Mouse (Mus musculus): ENCODE measurements around the gene Exoc3l2. TPM values are rescaled to one million over a fixed set of nuclear protein-coding genes. Genes with fewer than 3 reads are reported as not detected.

The Exoc3l2 gene
- polyA plus RNA-seq (2012; fragmentation: generic; extraction: Trizol) = not detected

- no peaks in the 10 kb centered on the region for H3K27me3 ChIP-seq (ENCODE audit: control insufficient read depth, insufficient read depth, insufficient read length)
- H3K79me2 ChIP-seq (ENCODE audit: control insufficient read depth, insufficient read depth) = no peaks in the 10 kb centered on the region
- H3K36me3 ChIP-seq (ENCODE audit: control insufficient read depth, insufficient read depth) = no peaks in the 10 kb centered on the region
- no peak within 1 kb of the TSS for H3K4me3 ChIP-seq
- no peak for TF ChIP-seq REST (IDR thresholded peaks at IDR 0.05; ENCODE audit: insufficient read depth, insufficient read length)
- TF ChIP-seq SRF (IDR thresholded peaks at IDR 0.05; ENCODE audit: control insufficient read depth, insufficient read length, low read depth) = no peak
- TF ChIP-seq MYOD1 (IDR thresholded peaks at IDR 0.05; ENCODE audit: control insufficient read depth in 1 of 3, insufficient read length in 2 of 3, low read depth in 2 of 3) = no peak
- no peak for TF ChIP-seq CEBPB (IDR thresholded peaks at IDR 0.05; ENCODE audit: insufficient read depth, poor library complexity, severe bottlenecking)
- TF ChIP-seq POLR2AphosphoS2 (IDR thresholded peaks at IDR 0.05; ENCODE audit: insufficient read length, low read depth) = no peak
- TF ChIP-seq TCF12 (IDR thresholded peaks at IDR 0.05; ENCODE audit: insufficient read depth, poor library complexity, severe bottlenecking) = no peak
- TF ChIP-seq TCF3 (IDR thresholded peaks at IDR 0.05; ENCODE audit: insufficient read length, low read depth) = no peak
- no peak for TF ChIP-seq E2F4 (IDR thresholded peaks at IDR 0.05; ENCODE audit: insufficient read depth)
- TF ChIP-seq POLR2A (IDR thresholded peaks at IDR 0.05; ENCODE audit: insufficient read length, low read depth) = no peak
- TF ChIP-seq USF1 (IDR thresholded peaks at IDR 0.05; ENCODE audit: low read depth) = no peak
- TF ChIP-seq MYOG (IDR thresholded peaks at IDR 0.05; ENCODE audit: control insufficient read depth in 1 of 3, insufficient read depth in 1 of 3, insufficient read length in 2 of 3, low read depth in 2 of 3) = no peak
- H3K4me2 ChIP-seq (ENCODE audit: low read depth) = no peak within 1 kb of the TSS
- H3ac ChIP-seq (ENCODE audit: control insufficient read depth, insufficient read length) = no peak within 1 kb of the TSS
Measured at GRCm38 (mm10) chr7:19462884-19463381, at the start of gene Exoc3l2. Exoc3l2 (plus strand) TSS chr7:19463331.

GRCm38 (mm10) chr7:19413525-19413924 is 49.6 kb upstream of the Exoc3l2 start:
- no peak overlapping the region for H3K4me2 ChIP-seq (ENCODE audit: low read depth)
- no peaks in the 10 kb centered on the region for H3K79me2 ChIP-seq (ENCODE audit: control insufficient read depth, insufficient read depth)
- no peaks in the 10 kb centered on the region for H3K36me3 ChIP-seq (ENCODE audit: control insufficient read depth, insufficient read depth)
- no peak overlapping the region for H3K4me3 ChIP-seq
- H3K27me3 ChIP-seq (ENCODE audit: control insufficient read depth, insufficient read depth, insufficient read length) = peaks cover 5% of the 10 kb centered on the region
- no peak for TF ChIP-seq POLR2AphosphoS2 (IDR thresholded peaks at IDR 0.05; ENCODE audit: insufficient read length, low read depth)
- TF ChIP-seq POLR2A (IDR thresholded peaks at IDR 0.05; ENCODE audit: insufficient read length, low read depth) = no peak
- no peak for TF ChIP-seq MYOD1 (IDR thresholded peaks at IDR 0.05; ENCODE audit: control insufficient read depth in 1 of 3, insufficient read length in 2 of 3, low read depth in 2 of 3)
- no peak for TF ChIP-seq MAX (IDR thresholded peaks at IDR 0.05; ENCODE audit: low read depth)
- TF ChIP-seq SRF (IDR thresholded peaks at IDR 0.05; ENCODE audit: control insufficient read depth, insufficient read length, low read depth) = no peak
- H3ac ChIP-seq (ENCODE audit: control insufficient read depth, insufficient read length) = no peak overlapping the region

- Histone ChIP-seq H3K36me3 (ENCODE audit: control insufficient read depth, insufficient read depth) (no peaks in the 10 kb centered on the region), H3K4me3 (no peak overlapping the region), H3K27me3 (ENCODE audit: control insufficient read depth, insufficient read depth, insufficient read length) (peaks cover 5% of the 10 kb centered on the region), H3K4me2 (ENCODE audit: low read depth) (no peak overlapping the region), H3K79me2 (ENCODE audit: control insufficient read depth, insufficient read depth) (no peaks in the 10 kb centered on the region), H3ac (ENCODE audit: control insufficient read depth, insufficient read length) (no peak overlapping the region)
- TF ChIP-seq POLR2AphosphoS2 (IDR thresholded peaks at IDR 0.05; ENCODE audit: insufficient read length, low read depth) (peak; percentile 41), MAX (IDR thresholded peaks at IDR 0.05; ENCODE audit: low read depth) (no peak)
Measured at GRCm38 (mm10) chr7:19416590-19416989, 46.5 kb upstream of the Exoc3l2 start.

- Histone ChIP-seq H3K4me3 (no peak overlapping the region), H3K27me3 (ENCODE audit: control insufficient read depth, insufficient read depth, insufficient read length) (peaks cover 5% of the 10 kb centered on the region), H3K4me2 (ENCODE audit: low read depth) (no peak overlapping the region), H3ac (ENCODE audit: control insufficient read depth, insufficient read length) (no peak overlapping the region), H3K79me2 (ENCODE audit: control insufficient read depth, insufficient read depth) (no peaks in the 10 kb centered on the region), H3K36me3 (ENCODE audit: control insufficient read depth, insufficient read depth) (no peaks in the 10 kb centered on the region)
- TF ChIP-seq MYOG (IDR thresholded peaks at IDR 0.05; ENCODE audit: control insufficient read depth in 1 of 3, insufficient read depth in 1 of 3, insufficient read length in 2 of 3, low read depth in 2 of 3) (no peak), REST (IDR thresholded peaks at IDR 0.05; ENCODE audit: insufficient read depth, insufficient read length) (no peak), MAX (IDR thresholded peaks at IDR 0.05; ENCODE audit: low read depth) (no peak), POLR2AphosphoS2 (IDR thresholded peaks at IDR 0.05; ENCODE audit: insufficient read length, low read depth) (no peak), MYOD1 (IDR thresholded peaks at IDR 0.05; ENCODE audit: control insufficient read depth in 1 of 3, insufficient read length in 2 of 3, low read depth in 2 of 3) (no peak), TCF12 (IDR thresholded peaks at IDR 0.05; ENCODE audit: insufficient read depth, poor library complexity, severe bottlenecking) (no peak), USF1 (IDR thresholded peaks at IDR 0.05; ENCODE audit: low read depth) (no peak), SRF (IDR thresholded peaks at IDR 0.05; ENCODE audit: control insufficient read depth, insufficient read length, low read depth) (no peak), POLR2A (IDR thresholded peaks at IDR 0.05; ENCODE audit: insufficient read length, low read depth) (no peak), TCF3 (IDR thresholded peaks at IDR 0.05; ENCODE audit: insufficient read length, low read depth) (no peak), CEBPB (IDR thresholded peaks at IDR 0.05; ENCODE audit: insufficient read depth, poor library complexity, severe bottlenecking) (no peak)
Measured at GRCm38 (mm10) chr7:19420121-19420520, 43.0 kb upstream of the Exoc3l2 start.

GRCm38 (mm10) chr7:19420821-19421636 is 42.1 kb upstream of the Exoc3l2 start:
- H3K4me3 ChIP-seq = no peak overlapping the region
- no peaks in the 10 kb centered on the region for H3K79me2 ChIP-seq (ENCODE audit: control insufficient read depth, insufficient read depth)
- no peaks in the 10 kb centered on the region for H3K36me3 ChIP-seq (ENCODE audit: control insufficient read depth, insufficient read depth)
- no peak overlapping the region for H3ac ChIP-seq (ENCODE audit: control insufficient read depth, insufficient read length)
- no peak for TF ChIP-seq USF1 (IDR thresholded peaks at IDR 0.05; ENCODE audit: low read depth)
- peak in 1 of 3 experiments; percentile 23 for TF ChIP-seq MYOD1 (IDR thresholded peaks at IDR 0.05; ENCODE audit: control insufficient read depth in 1 of 3, insufficient read length in 2 of 3, low read depth in 2 of 3)
- H3K27me3 ChIP-seq (ENCODE audit: control insufficient read depth, insufficient read depth, insufficient read length) = peaks cover 5% of the 10 kb centered on the region
- peak overlapping the region; percentile 12 for H3K4me2 ChIP-seq (ENCODE audit: low read depth)

All from myocyte (in vitro differentiated cells).